Mouse (Mus musculus) stomach, adult 2 months (tissue): Measurements from ENCODE around the gene Atf1. TPM values are rescaled to one million over a fixed set of nuclear protein-coding genes. Genes with fewer than 3 reads are reported as not detected.

ENCODE experiments used
- polyA plus RNA-seq: library from polyadenylated mRNA; depleted of rRNA; stranded (reverse); fragments of >200 nt; gene quantifications from 2 replicates; pipeline ENCODE4 v1.2.3, GENCODE M21; 2012; rRNA removed

Atf1 gene
- 21.4 and 24.5 TPM in 2 replicates for polyA plus RNA-seq

DNA sequence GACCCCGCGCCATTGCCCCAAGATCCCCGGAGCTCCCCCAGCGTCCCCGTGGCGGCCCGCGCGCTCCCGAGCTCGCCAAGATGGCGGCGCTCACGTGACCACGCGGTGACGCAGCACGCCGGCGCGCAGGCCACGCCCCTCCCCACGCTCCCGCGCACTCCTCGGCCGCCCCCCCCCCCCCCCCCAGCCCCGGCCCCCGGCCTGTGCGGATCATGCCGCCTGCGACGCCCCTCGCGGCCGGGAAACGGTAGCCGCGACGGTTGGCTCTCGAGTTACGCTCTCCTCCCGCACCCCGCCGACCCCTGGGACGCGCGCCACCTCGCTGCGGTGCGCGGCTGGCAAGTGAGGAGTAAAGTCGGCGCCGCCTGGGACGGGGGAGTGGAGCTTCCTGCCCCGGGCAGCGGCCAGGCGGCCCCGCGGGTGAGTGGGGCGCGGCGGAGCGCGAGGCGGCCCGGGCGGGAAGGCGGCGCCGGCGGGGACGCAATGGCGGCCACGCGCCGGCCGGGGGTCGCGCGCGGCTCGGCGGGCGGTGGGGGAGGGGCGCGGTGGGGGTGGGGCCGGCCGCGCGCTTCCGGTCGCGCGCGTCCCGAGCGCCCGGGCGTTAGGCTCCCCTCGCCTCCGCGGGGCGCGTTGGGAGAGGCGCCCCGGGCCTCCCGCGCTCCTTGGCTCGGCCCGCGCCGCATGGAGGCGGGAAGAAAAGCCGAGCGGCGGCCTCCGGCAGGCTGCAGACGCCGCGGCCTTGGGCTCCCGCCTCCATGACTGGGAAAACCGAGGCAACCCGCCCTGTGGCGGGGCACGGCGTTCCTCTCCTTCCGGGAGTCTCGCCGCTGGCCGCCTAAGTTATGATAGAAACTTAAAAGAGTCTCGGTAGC lies at the start of gene Atf1:
Gene Atf1, plus strand, starts transcription at position 157 of the 872 bp plus-strand sequence.

DNA sequence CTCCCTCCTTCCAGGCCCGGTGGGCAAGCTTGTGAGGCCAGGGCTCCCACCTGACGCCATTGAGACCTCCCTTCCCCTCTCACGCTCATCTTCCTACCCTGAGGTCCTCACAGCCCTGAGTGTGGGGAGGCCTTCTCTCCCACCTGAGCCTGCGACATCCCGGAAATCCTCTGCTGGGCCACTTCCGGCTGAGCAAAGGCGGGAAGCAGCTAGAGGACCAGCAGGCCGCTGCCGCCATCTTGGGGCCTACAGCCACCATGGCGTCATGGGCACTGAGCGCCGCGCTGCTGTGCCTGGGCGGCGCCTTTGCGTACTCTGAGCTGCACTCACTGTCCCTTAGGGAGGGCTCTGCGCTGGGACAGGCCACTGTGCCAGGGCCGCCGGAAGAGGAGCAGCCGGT lies 53.0 kb downstream of the Atf1 start, which contains the start of gene Tmprss12:
Gene Tmprss12, plus strand, starts transcription at position 212 of the 400 bp plus-strand sequence.

DNA sequence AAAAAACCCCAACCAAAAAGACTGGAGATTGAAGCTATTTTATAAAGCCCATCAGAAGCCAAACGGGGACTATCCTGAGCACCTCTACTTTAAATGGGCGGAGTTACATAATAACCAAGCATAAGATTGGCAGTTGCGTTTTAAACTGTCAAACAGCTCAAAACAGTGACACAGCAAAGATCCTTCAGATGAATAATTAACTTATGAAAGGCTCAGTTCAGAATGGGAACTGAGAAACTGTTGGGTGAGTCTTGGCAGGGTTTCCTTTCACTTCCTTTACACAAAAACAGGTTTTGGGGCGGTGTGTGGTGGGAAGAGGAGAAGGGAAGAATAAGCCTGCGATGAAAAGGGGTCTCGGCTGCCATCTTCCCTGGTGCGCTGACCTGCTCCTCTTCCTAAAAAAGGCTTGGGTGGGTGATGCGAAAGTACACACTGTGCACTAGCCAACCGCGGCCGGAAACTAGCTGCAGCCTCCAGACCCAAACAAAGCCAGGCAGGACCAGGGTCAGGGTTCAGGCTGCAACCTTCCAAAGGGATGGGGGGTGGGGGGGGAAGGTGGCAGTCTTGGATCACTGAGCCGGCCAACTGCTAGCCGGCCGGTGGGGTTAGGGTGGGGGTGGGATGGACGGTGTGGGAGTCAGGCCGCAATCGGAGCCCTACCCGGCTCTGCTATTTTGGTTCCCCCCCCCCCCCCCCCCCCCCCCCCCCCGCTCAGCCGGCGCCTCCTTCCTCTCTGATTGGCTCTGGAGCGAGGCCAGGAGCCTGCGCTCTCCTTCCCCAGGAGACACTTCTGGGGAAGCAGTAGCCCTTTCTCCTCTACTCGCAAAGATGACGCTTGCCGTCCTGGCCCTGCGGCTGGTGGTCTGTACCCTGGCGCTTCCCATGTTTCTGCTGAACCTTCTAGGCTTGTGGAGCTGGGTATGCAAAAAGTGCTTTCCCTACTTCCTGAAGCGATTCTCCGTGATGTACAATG lies 76.7 kb downstream of the Atf1 start, which contains the start of gene Mettl7a1:
Gene Mettl7a1, plus strand, starts transcription at position 122 of the 973 bp plus-strand sequence.

Other genes with a start within 250 kb of the Atf1 start
- 2.7 and 3.9 TPM in 2 replicates for gene Dip2b, start 189.2 kb upstream of the Atf1 start, polyA plus RNA-seq
- not detected in 2 replicates for gene Tmprss12, start 53.0 kb downstream of the Atf1 start, polyA plus RNA-seq
- 20.3 and 26.2 TPM in 2 replicates for gene Mettl7a1, start 76.3 kb downstream of the Atf1 start, polyA plus RNA-seq
- gene Mettl7a3, start 107.1 kb downstream of the Atf1 start, polyA plus RNA-seq, result not detected in 2 replicates
- not detected in 2 replicates for gene Methig1, start 125.3 kb downstream of the Atf1 start, polyA plus RNA-seq
- gene Mettl7a2, start 125.4 kb downstream of the Atf1 start, polyA plus RNA-seq, result not detected in 2 replicates
- not detected in 2 replicates for gene Higd1c, start 136.7 kb downstream of the Atf1 start, polyA plus RNA-seq
- not detected in 2 replicates for gene Gm5475, start 194.3 kb downstream of the Atf1 start, polyA plus RNA-seq
- 16.2 and 19.2 TPM in 2 replicates for gene Slc11a2, start 197.3 kb downstream of the Atf1 start, polyA plus RNA-seq
- 10.1 and 11.2 TPM in 2 replicates for gene Letmd1, start 241.2 kb downstream of the Atf1 start, polyA plus RNA-seq